Mouse (Mus musculus) stomach, postnatal 0 days (tissue): ENCODE results near the gene Satb2.

Source experiments
- CTCF ChIP-seq: IDR thresholded peaks from 2 replicates; pipeline ENCODE4 v1.5.1; 2016; ENCODE audit warnings: antibody characterized with exemption, low read depth, mild to moderate bottlenecking, moderate library complexity
- EP300 ChIP-seq: optimal IDR thresholded peaks from 2 replicates; pipeline ENCODE3; 2016; ENCODE audit warnings: antibody characterized with exemption

GRCm38 (mm10) chr1:56951980-56952379 is 26.5 kb downstream of the Satb2 start:
- TF ChIP-seq CTCF (no peak), EP300 (no peak)
